Mouse (Mus musculus) spleen, adult 2 months (tissue): ENCODE data around the gene Nrf1.

ENCODE experiments used
- CTCF ChIP-seq: fragments of 200-500 bp; IDR thresholded peaks from 2 replicates; pipeline ENCODE4 v1.5.1; 2011; ENCODE audit warnings: mild to moderate bottlenecking, inconsistent platforms; ENCODE audit not compliant: insufficient read depth, insufficient read length, insufficient replicate concordance; ENCODE audit errors: extremely low read depth
- POLR2A ChIP-seq: fragments of 200-500 bp; IDR thresholded peaks from 2 replicates; pipeline ENCODE4 v1.6.1; 2011; ENCODE audit warnings: low read depth, low read length, inconsistent platforms

GRCm38 (mm10) chr6:30182038-30182437 is 134.2 kb downstream of the Nrf1 start:
- no peak for TF ChIP-seq CTCF
- no peak for TF ChIP-seq POLR2A
